Mouse (Mus musculus) limb, embryonic 12.5 days (tissue): Measurements from ENCODE around the gene Gm11568. TPM values are rescaled to one million over a fixed set of nuclear protein-coding genes. Genes with fewer than 3 reads are reported as not detected.
"Not testable (repeated sequence)": the region's sequence is repeated elsewhere in the genome, so short reads cannot be mapped to it uniquely, and the experiment has no call there.

ENCODE experiments used
- ATAC-seq: fragments of 200-750 bp; cut with Nextera tagmentation; 2 replicates; pipeline ENCODE4 v1.8.0; 2017; ENCODE audit warnings: low read depth, moderate TSS enrichment; ENCODE audit not compliant: insufficient number of reproducible peaks, insufficient read depth, low FRiP score, low TSS enrichment
- H3K27ac ChIP-seq: fragments of 300-500 bp; sonication (generic); 2 replicates; pipeline ENCODE4 v1.5.1; 2016; ENCODE audit warnings: mild to moderate bottlenecking, moderate library complexity
- H3K27me3 ChIP-seq: fragments of 300-500 bp; sonication (generic); 2 replicates; pipeline ENCODE4 v1.6.1; 2016; ENCODE audit warnings: mild to moderate bottlenecking, moderate library complexity
- H3K36me3 ChIP-seq: fragments of 300-500 bp; sonication (generic); 2 replicates; pipeline ENCODE4 v1.6.1; 2016; ENCODE audit warnings: mild to moderate bottlenecking, moderate library complexity
- H3K4me1 ChIP-seq: fragments of 300-500 bp; sonication (generic); replicated peaks from 2 replicates; pipeline ENCODE4 v1.6.1; 2016
- H3K4me2 ChIP-seq: fragments of 300-500 bp; sonication (generic); 2 replicates; pipeline ENCODE4 v1.6.1; 2016; ENCODE audit warnings: mild to moderate bottlenecking, moderate library complexity
- H3K4me3 ChIP-seq: fragments of 300-500 bp; sonication (generic); replicated peaks from 2 replicates; pipeline ENCODE4 v1.5.1; 2016; ENCODE audit warnings: mild to moderate bottlenecking
- H3K9ac ChIP-seq: fragments of 300-500 bp; sonication (generic); replicated peaks from 2 replicates; pipeline ENCODE4 v1.6.1; 2016; ENCODE audit warnings: mild to moderate bottlenecking, moderate library complexity
- H3K9me3 ChIP-seq: fragments of 300-500 bp; sonication (generic); 2 replicates; pipeline ENCODE4 v1.6.1; 2016; ENCODE audit warnings: mild to moderate bottlenecking, moderate library complexity
- WGBS: fragments of 180-500 bp; shearing (Covaris S2); methylation state at CpG from one replicate; pipeline ENCODE4 v1.1.7; 2016; 5-methylcytosine and 5-hydroxymethylcytosine counted together
- polyA plus RNA-seq: library from polyadenylated mRNA; unstranded; fragments of >200 nt; fragmentation: Nextera tagmentation; extraction: Ambion mirVana; gene quantifications from 2 replicates; pipeline ENCODE4 v1.2.1, GENCODE M21; 2016

Gene Gm11568
- polyA plus RNA-seq = not detected in 2 replicates

DNA sequence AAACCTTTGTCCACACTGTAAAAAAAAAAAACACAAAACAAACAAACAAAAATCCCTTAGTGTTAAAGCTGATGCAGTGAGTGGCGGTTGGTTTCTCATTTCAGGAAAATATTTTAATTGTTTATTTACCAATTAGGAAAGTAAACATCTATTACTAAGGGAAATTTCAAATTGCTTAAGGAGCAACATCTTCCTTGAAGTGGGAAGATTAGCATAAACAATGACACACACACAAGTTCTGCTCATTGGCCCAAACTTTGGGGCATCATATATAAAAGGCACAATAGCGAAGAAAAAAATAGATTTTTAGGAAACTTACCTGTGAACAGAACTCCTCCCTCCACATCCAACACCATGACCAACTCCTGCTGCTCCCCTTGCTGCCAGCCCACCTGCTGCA, at the start of gene Gm11568:
Gm11568 (plus strand) TSS at position 301 of the 400 bp plus-strand sequence.
- Histone ChIP-seq H3K36me3 (no peaks in the 10 kb centered on the region), H3K27ac (no peak within 1 kb of the TSS), H3K9me3 (no peaks in the 10 kb centered on the region), H3K27me3 (no peaks in the 10 kb centered on the region), H3K4me1 (no peaks in the 10 kb centered on the region), H3K9ac (no peak within 1 kb of the TSS), H3K4me3 (no peak within 1 kb of the TSS), H3K4me2 (no peak within 1 kb of the TSS)
- WGBS = 92% methylated on average over 2 of the region's 2 CpGs
- ATAC-seq = no peak

DNA sequence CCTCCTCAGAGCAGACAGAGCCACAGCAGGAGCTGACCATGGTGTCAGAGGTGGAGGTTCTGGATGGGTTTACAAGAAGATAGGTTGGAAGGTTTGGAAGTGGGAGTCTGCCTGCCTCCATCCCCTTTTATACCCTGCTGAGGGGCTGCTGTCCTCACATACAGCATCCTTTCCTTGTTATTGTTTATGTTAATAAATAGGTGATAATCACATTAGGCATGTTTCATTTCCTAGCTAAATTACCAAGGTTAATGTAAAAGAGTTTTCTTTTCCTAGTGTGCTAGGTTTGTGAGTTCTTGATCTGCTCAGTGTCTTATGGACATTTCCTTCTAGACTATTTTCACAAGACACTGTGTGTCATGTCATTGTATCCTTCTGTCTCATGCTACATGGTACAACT, 47.9 kb upstream of the Gm11568 start, which contains the start of gene Krtap4-13:
Krtap4-13 (minus strand) TSS at position 101 of the 400 bp plus-strand sequence.
- H3K4me2 ChIP-seq, H3K4me1 ChIP-seq, ATAC-seq, H3K27ac ChIP-seq, H3K9ac ChIP-seq, H3K27me3 ChIP-seq, H3K36me3 ChIP-seq, H3K4me3 ChIP-seq, H3K9me3 ChIP-seq: not testable (repeated sequence)

DNA sequence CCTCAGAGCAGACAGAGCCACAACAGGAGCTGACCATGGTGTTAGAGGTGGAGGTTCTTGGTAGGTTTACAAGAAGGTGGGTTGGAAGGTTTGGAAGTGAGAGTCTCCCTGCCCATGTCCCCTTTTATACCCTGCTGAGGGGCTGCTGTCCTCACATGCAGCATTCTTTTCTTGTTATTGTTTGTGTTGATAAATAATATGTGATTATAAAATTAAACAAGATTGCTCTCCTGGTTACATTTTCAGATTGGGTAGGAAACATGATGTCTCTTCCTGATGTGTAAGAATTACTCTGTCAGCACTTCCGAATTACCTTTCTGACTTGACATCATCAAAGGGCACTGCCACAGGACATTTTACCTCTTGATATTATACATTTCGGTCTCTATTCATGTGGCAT, 42.2 kb upstream of the Gm11568 start, which contains the start of gene Gm11564:
Gm11564 (minus strand) TSS at position 101 of the 400 bp plus-strand sequence.
- H3K9ac ChIP-seq, H3K4me1 ChIP-seq, H3K4me3 ChIP-seq, H3K9me3 ChIP-seq, ATAC-seq, H3K36me3 ChIP-seq, H3K27me3 ChIP-seq, H3K27ac ChIP-seq, H3K4me2 ChIP-seq: not testable (repeated sequence)
- 87% methylated on average over 2 of the region's 2 CpGs for WGBS

DNA sequence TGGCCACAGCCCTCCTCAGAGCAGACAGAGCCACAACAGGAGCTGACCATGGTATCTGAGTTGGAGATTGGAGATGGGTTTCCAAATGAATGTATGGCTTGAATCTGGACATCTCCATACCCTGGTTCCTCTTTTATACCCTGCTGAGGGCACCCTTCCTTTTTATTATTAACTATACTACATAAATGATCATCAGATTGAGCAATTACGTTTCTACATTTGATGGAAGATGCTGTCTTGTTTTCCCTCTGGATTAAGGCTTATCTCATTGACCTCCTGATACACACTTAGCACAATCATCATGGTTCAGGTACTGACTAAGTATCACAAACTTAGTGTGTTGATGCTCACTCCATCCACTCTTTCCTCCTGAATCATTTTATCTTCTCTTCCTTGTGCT, 19.8 kb upstream of the Gm11568 start, which contains the start of gene 2300003K06Rik:
2300003K06Rik (minus strand) TSS at position 101 of the 400 bp plus-strand sequence.
- no peak within 1 kb of the TSS for H3K27ac ChIP-seq
- WGBS = 77% methylated on average over 1 of the region's 1 CpGs
- H3K9ac ChIP-seq = no peak within 1 kb of the TSS
- no peaks in the 10 kb centered on the region for H3K4me1 ChIP-seq
- H3K36me3 ChIP-seq = no peaks in the 10 kb centered on the region
- H3K4me2 ChIP-seq = no peak within 1 kb of the TSS
- no peaks in the 10 kb centered on the region for H3K27me3 ChIP-seq
- ATAC-seq = no peak
- 0 out of 2 replicates have a peak, but pooled peaks cover 6% of the 10 kb centered on the region for H3K9me3 ChIP-seq
- no peak within 1 kb of the TSS for H3K4me3 ChIP-seq

DNA sequence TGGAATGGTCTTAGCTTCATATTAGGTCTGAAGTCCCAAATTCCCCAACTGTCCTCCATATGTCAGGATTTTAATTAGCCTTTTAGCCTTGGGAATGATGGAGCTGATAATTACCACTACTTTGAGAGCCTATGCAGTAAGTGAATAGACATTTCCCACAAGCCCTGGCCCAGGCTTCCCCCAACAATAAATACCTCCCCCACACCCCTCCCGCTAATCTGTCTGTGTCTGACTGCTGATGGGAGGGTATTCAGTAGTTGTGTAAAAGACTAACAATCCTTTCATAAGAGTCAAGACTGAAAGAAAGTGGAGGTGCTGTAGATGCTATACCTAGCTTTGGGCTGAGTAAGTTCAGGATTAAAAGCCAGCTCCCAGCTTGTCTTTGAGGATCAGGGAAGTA, 15.5 kb upstream of the Gm11568 start:
- no peak overlapping the region for H3K9ac ChIP-seq
- H3K27ac ChIP-seq = no peak overlapping the region
- H3K4me2 ChIP-seq = no peak overlapping the region
- no peaks in the 10 kb centered on the region for H3K27me3 ChIP-seq
- 15% methylated on average over 1 of the region's 1 CpGs for WGBS
- no peaks in the 10 kb centered on the region for H3K4me1 ChIP-seq
- H3K9me3 ChIP-seq = 0 out of 2 replicates have a peak, but pooled peaks cover 3% of the 10 kb centered on the region
- H3K4me3 ChIP-seq = no peak overlapping the region
- H3K36me3 ChIP-seq = no peaks in the 10 kb centered on the region
- ATAC-seq = no peak

DNA sequence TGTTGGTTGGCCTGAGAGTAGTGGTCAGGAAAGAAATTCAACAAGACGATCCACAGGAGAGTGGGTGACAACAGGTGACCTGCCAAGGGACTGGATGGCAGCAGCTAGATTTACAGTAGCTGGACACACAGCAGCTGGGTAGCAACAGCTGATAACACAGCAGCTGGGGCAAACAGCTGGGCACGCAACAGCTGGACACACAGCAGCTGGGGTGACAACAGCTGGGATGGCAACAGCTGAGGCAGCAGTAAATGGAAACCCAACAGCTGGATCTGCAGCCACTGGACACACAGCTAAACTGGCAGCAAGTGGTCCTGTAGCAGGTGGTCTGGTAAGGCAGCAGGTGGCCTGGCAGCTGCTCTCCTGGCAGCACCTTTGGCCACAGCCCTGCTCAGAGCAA, 11.0 kb upstream of the Gm11568 start:
- Histone ChIP-seq H3K36me3 (no peaks in the 10 kb centered on the region), H3K27ac (no peak overlapping the region), H3K9ac (no peak overlapping the region), H3K4me1 (no peaks in the 10 kb centered on the region), H3K4me3 (no peak overlapping the region), H3K27me3 (no peaks in the 10 kb centered on the region), H3K4me2 (no peak overlapping the region), H3K9me3 (peaks cover 7% of the 10 kb centered on the region; the same call in 1 of the 2 replicates)
- 82% methylated on average over 2 of the region's 2 CpGs for WGBS
- ATAC-seq = no peak

DNA sequence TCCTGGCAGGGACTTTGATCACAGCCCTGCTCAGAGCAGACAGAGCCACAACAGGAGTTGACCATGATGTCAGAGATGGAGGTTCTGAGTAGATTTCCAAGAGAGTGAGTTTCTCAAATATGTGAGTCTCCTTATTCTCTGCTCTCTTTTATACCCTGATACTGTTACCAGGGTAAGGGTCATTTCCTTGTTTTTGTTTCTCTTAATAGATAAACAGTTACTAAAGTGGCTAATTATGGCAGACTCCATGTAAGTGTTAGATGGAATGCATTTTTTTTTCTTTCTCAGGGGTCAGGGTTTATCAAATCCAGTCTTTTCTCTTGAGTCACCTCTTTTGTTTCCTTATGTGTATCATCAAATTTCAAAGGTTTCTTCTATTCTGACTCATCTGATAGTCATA, 6.2 kb upstream of the Gm11568 start, which contains the start of gene Krtap4-16:
Krtap4-16 (minus strand) TSS at position 101 of the 400 bp plus-strand sequence.
- no peak for ATAC-seq
- H3K36me3 ChIP-seq = no peaks in the 10 kb centered on the region
- H3K4me3 ChIP-seq = no peak within 1 kb of the TSS
- H3K9ac ChIP-seq = no peak within 1 kb of the TSS
- no peaks in the 10 kb centered on the region for H3K27me3 ChIP-seq
- peaks cover 7% of the 10 kb centered on the region; the same call in 1 of the 2 replicates for H3K9me3 ChIP-seq
- H3K27ac ChIP-seq = no peak within 1 kb of the TSS
- H3K4me2 ChIP-seq = no peak within 1 kb of the TSS
- no peaks in the 10 kb centered on the region for H3K4me1 ChIP-seq

DNA sequence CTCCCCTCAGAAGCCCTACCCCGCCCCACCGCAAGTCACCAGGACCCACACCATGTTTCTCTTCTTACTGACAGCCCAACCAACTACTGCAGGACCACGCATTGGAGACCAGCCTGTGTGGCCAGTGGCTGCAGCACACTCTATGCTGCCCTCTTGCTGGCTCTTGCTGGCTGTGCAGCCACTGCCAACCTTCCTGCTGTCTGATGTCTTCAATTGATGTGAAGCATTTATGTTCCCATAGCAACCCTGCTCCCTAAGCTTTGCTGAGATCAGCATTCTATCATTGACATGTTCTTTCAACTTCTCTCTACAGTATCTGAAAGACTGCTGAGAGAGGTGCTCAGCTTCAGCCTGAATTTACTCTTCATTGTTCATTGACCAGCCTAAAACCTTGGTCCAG, 3.6 kb upstream of the Gm11568 start:
- Histone ChIP-seq H3K4me1 (no peaks in the 10 kb centered on the region), H3K27me3 (no peaks in the 10 kb centered on the region), H3K9ac (no peak overlapping the region), H3K4me3 (no peak overlapping the region), H3K36me3 (no peaks in the 10 kb centered on the region), H3K27ac (no peak overlapping the region), H3K9me3 (peaks cover 7% of the 10 kb centered on the region; the same call in 1 of the 2 replicates), H3K4me2 (no peak overlapping the region)
- 49% methylated on average over 3 of the region's 3 CpGs for WGBS
- no peak for ATAC-seq

DNA sequence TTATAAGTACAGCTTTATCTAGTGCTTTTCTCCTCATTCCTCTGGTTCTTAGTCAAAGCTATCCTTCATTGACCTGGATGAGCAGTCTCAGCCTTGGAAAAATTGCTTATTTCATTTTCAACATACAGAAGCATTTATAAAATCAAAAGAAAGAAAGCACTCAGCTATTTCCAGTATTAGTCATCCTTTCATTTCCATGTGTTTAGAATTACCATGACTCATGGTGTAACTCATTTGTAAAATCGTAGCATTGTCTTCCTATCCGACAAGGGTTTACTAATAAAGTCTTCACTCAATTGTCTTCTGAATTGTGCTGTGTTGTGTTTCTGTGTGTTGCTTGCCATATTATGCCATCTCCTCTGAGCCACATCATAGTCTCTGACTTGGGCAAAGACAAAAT, 1.0 kb downstream of the Gm11568 start:
- no peak for ATAC-seq
- WGBS = 82% methylated on average over 2 of the region's 2 CpGs

DNA sequence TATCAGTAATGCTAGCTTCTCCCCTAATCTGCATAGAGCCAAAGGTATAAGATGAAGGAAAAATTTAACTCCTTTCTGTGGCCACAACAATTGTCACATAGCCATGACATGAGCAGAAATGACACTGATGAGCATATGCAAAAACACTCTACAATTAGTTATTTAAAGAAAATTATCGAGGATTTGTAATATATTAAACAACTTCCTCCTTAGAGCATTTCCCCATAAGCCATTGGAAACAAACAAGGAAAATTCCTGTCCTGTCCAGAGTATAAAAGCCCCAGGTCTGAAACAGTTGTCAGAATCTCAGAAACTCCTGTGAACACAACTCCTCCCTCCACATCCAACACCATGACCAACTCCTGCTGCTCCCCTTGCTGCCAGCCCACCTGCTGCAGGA, 6.5 kb downstream of the Gm11568 start, which contains the start of gene Gm11559:
Gm11559 (plus strand) TSS at position 301 of the 400 bp plus-strand sequence.
- H3K9me3 ChIP-seq, ATAC-seq, H3K4me3 ChIP-seq, H3K36me3 ChIP-seq, H3K27me3 ChIP-seq, H3K9ac ChIP-seq, H3K27ac ChIP-seq, H3K4me2 ChIP-seq, H3K4me1 ChIP-seq: not testable (repeated sequence)
- WGBS = 76% methylated on average over 1 of the region's 1 CpGs

More for the DNA sequence above, 1.0 kb downstream of the Gm11568 start:
- Histone ChIP-seq H3K4me2 (no peak overlapping the region), H3K36me3 (no peaks in the 10 kb centered on the region), H3K4me1 (no peaks in the 10 kb centered on the region), H3K4me3 (no peak overlapping the region), H3K27me3 (no peaks in the 10 kb centered on the region), H3K9me3 (no peaks in the 10 kb centered on the region), H3K9ac (no peak overlapping the region), H3K27ac (no peak overlapping the region)

DNA sequence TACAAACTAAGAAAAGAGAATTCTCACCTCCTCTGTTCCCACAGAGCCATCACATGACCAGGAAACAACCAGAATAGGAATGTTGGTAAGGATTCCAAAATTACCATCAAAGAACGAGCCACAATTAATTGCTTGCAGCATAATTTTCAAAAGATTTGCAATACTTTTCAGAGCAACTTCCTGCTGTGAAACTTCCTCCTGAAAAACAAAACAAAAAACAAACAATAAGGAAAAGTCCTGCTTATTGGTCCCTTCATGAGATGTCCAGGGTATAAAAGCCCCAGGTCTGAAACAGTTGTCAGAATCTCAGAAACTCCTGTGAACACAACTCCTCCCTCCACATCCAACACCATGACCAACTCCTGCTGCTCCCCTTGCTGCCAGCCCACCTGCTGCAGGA, 15.4 kb downstream of the Gm11568 start, which contains the start of gene Krtap9-1:
Krtap9-1 (plus strand) TSS at position 301 of the 400 bp plus-strand sequence.
- H3K9ac ChIP-seq, H3K4me3 ChIP-seq, H3K27me3 ChIP-seq, H3K36me3 ChIP-seq, H3K9me3 ChIP-seq, ATAC-seq, H3K4me2 ChIP-seq, H3K27ac ChIP-seq, H3K4me1 ChIP-seq: not testable (repeated sequence)
- WGBS = 66% methylated on average over 1 of the region's 1 CpGs

DNA sequence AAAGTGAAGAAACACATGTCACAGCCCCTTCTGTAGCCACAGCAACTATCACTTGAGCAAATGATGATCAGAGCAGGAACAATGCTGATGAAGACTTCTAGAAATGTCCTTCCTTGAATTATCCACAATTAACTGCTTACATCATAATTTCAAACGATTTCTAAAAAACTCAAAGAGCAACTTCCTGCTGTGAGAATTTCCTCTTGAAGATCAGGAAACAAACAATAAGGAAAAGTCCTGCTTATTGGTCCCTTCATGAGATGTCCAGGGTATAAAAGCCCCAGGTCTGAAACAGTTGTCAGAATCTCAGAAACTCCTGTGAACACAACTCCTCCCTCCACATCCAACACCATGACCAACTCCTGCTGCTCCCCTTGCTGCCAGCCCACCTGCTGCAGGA, 21.2 kb downstream of the Gm11568 start, which contains the start of gene Gm11567:
Gm11567 (plus strand) TSS at position 301 of the 400 bp plus-strand sequence.
- not testable (repeated sequence) for H3K27me3 ChIP-seq, H3K36me3 ChIP-seq

More for the DNA sequence above, 21.2 kb downstream of the Gm11568 start, which contains the start of gene Gm11567:
- not testable (repeated sequence) for H3K4me2 ChIP-seq, H3K4me1 ChIP-seq, H3K9ac ChIP-seq, H3K9me3 ChIP-seq, ATAC-seq, H3K27ac ChIP-seq, H3K4me3 ChIP-seq
- 50% methylated on average over 1 of the region's 1 CpGs for WGBS
